Mouse (Mus musculus): ENCODE data around the gene Parp16.
"Not testable (repeated sequence)": the region's sequence is repeated elsewhere in the genome, so short reads cannot be mapped to it uniquely, and the experiment has no call there.

The Parp16 gene

DNA sequence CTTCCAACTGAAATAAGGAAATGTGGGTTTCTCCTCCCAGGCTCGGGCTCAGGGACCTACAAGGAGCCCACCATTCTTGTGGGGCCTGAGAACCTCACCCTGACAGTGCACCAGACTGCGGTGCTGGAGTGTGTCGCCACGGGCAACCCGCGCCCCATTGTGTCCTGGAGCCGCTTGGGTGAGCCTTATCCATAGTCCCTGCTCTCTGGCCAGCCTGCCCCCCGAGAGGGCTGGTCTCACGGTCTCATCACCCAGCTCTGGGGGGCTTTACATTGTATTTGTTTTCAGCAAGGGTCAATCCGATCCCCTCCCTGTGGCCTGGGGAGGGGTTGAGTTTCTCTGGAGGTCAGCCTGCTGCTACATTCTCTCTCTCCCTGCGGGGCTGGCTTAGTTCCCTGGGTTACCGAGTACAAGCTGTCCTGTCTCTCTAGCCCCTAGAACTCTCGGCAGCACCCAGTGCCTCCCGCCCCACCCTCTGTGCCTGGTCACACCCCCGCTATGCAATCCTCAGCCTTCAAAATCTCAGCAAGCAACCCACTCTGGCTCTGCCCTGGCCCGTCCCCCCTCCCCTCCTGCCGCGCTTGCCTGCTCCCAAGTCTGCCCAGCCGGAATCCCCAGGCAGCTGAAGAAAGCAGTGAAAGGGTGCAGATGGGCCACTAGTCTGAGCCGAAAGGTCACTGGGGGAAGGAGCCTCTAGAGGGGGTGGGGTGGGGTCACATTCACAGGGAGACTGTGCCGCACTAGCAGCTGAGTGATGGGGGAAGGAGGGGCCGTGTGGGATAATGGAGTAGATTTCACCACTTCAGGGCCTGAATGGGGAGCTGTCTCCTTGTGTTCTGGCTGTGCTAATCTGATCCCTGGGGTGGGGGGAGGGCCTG lies 16.6 kb upstream of the Parp16 start:
- peak in 1 of 2 experiments; percentile 25 for DNase-seq (ENCODE audit: low spot score in 2 of 2)

DNA sequence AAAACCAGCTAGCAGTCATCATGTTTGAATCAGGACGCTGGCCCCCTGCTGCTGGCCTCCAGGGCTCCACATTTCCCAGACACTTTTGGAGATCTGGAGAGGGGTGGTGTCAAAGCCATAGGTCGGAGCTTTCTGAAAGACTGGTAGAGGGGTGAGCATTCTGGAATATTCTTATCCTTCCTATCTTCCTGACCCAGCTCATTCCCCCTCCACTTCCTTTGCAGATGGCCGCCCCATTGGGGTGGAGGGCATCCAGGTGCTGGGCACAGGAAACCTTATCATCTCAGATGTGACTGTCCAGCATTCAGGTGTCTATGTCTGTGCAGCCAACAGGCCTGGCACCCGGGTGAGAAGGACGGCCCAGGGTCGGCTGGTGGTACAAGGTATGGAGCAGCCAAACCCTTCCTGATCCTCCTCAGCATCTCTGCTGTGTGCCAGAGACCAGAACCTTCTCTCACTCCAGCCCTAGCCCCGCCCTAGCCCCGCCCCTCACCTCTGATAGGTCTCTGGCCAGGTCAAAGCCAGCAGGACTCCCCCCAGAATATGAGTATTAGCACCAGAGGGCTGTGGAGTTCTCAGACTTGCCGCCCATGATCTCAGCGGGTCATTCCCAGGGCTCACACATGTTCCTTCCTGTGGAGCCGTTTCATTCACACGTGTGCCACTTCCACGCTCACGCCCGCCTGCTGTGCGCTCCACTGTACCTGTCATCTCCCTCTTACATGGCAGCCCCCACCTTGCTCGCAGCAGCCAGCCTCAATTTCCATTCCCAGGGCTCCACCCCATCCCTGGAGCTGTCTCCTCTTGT lies 15.1 kb upstream of the Parp16 start:
- no peak for DNase-seq (ENCODE audit: low spot score in 2 of 2)

DNA sequence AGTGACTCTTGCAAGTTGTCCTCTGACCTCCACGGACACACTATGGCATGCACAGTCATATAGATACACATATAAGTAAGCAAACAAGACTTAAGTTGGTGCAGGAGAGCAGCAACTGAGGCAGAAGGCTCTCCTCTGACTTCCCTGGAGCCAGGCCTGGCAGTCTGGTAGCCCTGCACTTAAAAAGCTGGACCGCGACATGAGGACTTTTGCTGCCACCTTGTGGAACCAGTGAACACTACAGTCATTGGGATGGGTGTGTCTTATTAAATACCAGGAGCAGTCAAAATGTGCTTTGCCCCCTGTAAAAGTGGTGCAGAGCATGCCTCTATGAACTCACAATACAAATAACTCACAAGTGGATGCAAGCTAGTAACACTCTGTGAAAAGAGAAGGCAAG lies 6.6 kb upstream of the Parp16 start:
- peak; percentile 80 to 91 for DNase-seq (ENCODE audit: low spot score in 2 of 2)

DNA sequence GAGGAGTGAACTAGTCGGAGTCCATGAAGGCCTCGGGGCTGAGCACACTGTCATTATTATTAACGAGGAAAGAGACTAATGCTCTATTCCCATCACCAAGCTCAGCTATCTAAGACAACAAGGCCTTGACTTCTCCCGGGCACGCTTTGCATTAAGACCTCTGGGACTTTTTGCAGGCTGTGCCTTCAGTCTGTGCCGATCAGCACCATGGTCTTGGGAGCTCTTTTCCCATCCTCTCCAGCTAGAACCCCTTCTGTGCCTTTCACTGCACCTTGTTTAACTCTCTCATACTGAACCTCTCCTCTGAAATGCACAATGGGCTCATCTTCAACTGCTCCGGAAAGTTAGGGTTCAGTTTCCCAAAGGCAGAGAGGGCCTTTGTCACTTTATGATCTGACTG lies 4.8 kb upstream of the Parp16 start:
- no peak for DNase-seq (ENCODE audit: low spot score in 2 of 2)

DNA sequence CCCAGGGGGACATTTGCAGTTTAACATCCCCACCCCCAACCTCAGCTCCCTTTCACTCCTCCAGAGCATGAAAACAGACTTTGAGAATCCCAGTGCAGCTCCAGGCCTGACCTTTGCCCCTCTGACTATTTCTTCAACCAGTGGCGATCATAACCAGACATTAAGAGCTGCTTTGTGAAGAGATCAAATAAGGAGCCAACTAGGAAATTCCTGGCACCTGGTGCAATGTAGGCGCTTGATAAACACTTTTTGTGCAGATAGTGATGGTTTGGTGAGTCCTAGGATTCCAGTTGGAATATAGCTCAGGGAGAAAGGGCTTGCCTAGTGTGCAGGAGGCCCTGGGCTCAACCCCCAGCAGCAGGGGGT lies 3.8 kb upstream of the Parp16 start:
- DNase-seq (ENCODE audit: low spot score in 2 of 2), result no peak

DNA sequence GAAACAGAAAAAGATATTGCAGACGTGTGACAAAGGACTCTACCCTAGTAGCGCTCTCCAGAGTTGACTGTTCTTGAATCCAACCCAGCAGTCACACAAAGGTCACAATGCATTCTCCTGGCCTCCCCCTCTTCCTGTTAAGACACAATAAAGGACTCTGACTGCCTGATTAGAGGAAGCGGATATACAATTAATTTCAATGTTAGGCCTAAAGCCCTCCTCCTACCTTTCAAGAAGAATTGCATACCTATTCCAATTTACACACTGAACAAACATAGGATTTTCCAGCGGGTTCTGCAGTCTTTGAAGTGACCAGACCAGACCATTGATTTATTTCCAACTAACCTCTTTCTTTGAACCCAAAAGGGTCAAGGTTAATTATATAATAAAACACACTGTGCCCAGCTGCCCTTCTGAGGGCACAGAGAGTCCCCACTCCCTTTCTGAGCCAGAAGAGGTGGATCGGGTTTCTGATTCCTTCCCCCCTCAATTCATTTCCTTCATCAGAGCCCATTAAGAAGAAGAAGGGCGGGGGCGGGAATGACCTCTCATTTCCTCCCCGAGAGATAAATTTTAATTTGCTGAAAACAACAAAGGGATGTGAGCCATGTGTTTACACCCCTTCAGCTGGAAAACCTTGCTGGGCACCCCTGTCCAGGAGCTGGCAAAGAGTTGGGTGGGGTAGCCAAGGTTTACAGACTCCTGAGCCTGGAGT lies 3.2 kb upstream of the Parp16 start:
- DNase-seq (ENCODE audit: low spot score in 2 of 2), result no peak

DNA sequence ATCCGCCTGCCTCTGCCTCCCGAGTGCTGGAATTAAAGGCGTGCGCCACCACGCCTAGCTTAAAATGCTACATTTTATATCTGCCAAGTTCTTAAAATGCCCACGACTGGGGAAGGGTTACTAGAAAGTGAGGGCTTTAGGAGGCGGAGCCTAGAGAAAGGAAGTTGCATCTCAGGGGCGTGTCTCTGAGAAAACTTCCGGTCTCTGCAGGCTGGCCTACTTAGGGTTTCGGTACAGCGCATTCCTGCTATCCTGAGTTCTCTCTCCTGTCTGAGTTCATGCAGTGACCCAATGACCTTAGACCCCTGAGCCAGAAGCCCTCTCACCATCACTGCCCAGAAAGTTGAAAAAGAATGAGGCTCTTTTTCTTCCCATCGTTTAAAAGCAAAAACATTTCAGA lies 1.9 kb upstream of the Parp16 start:
- DNase-seq (ENCODE audit: low spot score in 2 of 2), result no peak

DNA sequence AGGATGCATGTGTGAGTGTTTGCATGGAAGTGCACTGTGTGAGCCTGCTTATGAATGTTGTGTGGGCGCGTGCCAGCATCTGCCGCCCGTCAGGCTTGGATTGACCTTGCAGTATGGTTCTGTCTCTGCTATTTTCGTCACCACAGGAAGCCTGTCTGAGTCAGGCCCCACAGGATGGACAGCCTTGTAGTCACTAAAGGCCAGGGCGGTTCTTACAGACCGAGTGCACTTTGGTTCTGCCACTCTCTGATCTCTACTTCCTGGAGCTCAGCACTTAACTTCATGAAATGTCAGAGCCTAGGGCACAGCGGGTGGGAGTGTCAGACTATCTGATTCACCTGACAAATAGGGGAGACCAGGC lies 448 bp downstream of the Parp16 start:
- peak in 1 of 2 experiments; percentile 19 for DNase-seq (ENCODE audit: low spot score in 2 of 2)

DNA sequence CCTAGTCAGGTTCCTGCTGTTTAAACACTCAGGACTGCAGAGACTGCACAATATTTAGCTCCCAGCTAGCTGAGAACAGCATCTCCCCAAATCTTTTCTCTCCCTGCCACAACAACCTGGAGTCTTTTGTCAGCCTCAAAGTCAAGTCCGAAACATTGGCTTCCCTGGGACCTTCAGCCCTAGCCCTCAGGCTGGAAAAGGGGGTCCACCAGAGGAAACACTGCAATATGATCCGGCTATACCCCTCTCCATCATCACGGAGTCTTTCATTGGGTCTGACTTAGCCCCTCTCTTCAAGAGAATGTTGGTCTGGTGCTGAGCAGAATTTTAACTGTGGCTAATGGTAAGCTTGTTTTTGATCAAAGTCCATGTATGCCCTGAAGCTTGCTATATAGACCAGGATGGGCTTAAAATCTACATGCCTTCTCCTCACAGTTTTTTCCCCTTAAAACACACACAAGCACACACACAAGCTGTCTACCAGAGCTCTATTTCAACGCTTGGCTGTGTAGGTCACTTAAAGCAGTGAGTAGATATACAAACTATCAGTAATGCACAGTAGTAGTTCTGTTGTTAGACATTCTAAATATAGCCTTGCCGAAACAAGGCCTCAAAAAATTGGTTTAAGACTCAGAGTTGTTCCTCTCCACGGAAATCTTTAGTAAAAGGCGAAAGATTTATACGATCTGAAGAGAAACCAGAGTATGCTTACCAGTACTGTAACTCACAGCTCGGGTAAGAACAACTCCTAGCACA lies 1.0 kb downstream of the Parp16 start:
- no peak for DNase-seq (ENCODE audit: low spot score in 2 of 2)

DNA sequence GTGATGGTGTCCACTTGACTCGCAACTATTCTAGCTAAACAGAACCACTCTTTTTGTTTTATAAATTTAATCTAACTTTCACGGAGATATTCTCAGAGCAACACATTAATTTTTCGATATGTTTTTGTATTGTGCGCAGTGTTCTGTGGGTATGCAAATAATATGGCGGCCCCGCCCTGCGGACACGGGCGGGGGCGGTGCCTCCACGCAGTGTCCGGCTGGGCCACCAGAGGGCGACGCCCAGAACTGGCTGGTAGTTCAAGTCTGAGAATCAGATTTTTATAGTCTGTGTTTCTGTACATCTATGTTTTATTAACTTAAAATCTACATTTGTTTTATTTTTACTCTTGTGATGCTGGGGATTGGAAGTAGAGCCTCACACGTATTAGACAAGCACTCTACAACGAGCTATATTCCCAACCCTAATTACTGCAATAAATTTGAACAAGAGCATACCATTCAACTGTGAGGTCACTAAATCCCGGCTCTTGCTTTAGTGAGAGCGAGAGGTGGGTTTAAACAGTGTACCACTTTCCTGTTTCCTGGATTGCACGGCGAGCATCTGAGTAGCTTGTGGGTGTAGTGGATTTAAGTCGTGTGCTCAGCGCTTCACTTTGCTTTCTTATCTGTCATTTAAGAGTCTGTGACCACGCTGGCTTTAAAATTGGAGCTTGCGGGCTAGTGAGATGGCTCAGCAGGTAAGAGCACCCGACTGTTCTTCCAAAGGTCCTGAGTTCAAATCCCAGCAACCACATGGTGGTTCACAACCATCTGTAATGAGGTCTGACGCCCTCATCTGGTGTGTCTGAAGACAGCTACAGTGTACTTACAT lies 1.8 kb downstream of the Parp16 start:
- peak; percentile 92 to 96 for DNase-seq (ENCODE audit: low spot score in 2 of 2)

DNA sequence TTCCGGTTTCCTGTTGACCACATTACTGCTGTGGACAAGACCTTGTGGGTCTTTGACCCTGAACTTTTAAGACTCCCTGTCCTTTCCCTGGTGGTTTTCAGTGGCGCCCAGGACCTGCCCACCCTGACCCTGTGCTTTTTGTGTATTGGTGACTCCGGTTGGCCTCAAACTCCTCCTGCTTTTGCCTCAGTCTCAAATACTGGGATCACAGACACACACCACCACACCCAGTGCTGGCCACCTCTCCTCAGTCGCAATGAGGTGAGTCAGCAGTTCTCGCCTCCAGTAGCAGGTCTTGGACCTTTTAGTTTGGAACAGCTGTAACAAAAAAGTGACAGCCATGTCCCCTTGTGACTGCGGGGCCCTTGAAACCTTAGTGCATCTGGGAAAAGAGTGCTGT lies 2.7 kb downstream of the Parp16 start:
- no peak for DNase-seq (ENCODE audit: low spot score in 2 of 2)

DNA sequence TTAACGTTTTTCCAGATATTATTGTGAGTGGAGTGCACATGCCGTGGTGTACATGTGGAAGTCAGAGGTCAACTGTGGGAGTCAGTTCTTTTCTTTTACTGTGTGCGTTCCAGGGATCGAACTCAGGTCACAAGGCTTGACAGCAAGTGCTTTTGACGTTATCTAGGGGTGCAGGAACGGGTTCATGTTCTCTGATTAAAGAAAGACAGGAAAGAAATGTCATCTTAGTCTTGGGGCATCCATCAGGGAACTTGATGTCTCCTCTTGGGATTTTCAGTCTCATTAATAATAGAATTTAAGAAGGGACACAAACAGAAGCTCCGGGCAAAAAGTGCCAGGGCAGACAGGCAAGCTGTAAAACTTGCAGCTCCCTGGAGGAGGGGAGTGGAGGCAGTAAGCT lies 4.6 kb downstream of the Parp16 start:
- no peak for DNase-seq (ENCODE audit: low spot score in 2 of 2)

DNA sequence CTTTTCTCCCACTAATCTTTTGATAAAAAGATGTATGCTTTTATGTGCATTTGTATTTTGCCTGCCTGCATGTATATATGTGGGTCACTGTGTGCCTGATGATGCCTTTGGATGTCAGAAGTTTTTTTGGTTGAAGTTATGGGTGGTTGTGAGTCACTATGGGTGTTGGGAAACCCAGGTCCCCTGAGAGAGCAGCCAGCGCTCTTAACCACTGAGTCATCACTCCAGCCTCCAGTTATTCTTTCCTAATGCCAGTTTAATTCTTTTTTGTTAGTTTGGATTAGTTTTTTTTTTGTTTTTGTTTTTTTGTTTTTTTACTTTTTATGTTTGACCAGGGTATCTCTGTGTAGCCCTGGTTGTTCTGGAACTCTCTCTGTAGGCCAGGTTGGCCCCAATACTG lies 5.5 kb downstream of the Parp16 start:
- no peak for DNase-seq (ENCODE audit: low spot score in 2 of 2)

DNA sequence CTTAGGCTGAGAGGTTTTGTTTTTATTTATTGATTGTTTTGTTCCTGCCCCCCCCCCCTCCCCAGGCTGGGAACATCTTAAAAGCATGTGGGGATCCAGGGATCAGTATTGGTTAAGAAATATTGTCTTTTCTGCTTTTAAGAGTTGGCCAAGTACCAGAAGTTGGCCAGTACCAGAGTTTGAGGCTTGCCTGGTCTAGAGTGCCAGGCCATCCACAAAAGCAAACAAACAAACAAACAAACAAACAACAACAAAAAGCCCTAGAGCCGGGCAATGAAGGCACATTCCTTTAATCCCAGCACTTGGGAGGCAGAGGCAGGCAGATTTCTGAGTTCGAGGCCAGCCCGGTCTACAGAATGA lies 5.8 kb downstream of the Parp16 start:
- DNase-seq (ENCODE audit: low spot score in 2 of 2), result no peak

DNA sequence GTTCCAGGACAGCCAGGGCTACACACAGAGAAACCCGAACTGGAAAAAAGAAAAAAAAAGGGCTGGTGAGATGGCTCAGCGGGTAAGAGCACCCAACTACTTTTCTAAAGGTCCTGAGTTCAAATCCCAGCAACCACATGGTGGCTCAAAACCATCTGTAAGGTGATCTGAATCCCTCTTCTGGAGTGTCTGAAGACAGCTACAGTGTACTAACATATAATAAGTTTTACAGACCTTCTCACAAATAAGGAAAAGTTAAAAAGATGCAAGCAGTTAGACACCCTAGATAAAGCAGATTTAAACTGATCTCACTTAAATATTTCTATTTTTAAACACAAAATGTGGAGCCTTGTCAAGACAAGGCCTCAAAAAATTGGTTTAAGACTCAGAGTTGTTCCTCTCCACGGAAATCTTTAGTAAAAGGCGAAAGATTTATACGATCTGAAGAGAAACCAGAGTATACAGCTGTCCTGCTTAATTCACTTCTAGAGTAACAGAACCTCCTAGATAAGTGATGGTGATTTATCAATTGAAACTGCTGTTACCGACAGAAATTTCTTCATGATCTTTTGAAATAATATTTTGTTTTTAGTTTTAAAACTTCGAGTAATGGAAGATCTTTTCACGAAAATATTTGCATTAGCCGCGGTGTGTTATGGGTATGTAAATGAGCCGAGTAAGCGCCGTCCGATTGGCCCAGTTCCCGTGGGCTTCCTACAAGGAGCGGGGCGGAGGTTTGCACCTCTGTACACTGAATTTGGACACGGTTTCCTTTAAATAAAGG lies 6.4 kb downstream of the Parp16 start:
- peak; percentile 77 to 86 for DNase-seq (ENCODE audit: low spot score in 2 of 2)

DNA sequence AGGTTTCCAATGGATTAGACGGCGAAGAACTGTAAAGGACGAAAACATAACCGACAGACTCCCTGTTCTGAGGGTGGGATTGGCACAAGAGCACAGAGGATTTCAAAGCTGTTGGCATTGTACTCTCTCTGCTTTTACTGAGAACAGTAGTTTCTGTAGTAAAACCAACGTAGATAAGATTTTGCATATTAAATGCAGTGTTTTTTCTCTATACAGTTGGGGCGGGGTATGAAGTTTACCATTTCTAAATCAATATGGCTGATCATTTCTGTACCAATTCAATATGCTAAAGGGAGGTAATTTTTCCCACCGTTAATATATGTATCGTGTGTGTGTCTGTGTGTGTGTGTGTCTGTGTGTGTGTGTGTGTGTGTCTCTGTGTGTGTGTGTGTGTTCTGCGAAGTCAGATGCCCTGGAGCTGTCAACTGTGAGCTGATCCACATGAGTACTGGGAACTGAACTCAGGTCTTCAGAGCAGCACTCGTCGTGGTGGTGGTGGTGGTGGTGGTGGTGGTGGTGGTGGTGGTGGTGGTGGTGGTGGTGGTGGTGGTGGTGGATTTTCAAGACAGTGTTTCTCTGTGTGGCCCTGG lies 7.1 kb downstream of the Parp16 start:
- DNase-seq (ENCODE audit: low spot score in 2 of 2), result no peak

DNA sequence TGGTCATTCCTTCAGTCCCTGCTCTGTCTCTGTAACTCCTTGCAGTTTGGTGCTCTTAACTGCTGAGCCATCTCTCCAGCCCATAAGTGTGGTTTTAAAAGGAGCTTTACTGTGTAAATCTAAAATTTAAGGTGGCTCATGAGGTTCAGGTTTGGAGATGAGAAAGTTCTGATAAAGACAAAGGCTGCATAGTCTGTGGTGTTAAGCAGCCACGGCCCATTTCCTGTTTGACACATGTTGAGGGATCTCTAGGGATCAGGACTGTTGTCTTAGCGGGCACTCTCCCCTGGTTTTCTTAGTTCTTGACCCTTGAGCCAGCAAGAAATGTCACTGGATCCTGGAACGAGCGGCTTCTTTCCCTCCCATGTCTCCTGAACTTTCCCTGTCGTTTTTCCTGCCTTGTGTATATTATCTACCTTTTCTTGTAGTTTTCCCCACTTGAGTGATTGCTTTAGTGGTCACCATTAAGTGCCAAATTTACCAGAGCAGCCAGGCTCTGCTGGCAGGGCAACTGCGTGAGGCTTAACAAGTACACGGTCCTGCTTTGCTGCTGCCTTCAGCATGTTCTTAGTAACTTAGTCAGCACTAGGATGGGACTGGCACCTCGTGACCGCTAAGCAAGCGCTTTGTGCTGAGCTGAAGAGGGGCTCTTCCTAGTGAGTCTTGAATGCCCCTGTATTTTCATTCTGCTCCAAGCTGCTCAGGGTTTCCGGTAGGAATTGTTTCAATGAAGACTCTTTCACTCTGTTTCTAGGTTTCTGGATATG lies 10.1 kb downstream of the Parp16 start:
- no peak for DNase-seq (ENCODE audit: low spot score in 2 of 2)

DNA sequence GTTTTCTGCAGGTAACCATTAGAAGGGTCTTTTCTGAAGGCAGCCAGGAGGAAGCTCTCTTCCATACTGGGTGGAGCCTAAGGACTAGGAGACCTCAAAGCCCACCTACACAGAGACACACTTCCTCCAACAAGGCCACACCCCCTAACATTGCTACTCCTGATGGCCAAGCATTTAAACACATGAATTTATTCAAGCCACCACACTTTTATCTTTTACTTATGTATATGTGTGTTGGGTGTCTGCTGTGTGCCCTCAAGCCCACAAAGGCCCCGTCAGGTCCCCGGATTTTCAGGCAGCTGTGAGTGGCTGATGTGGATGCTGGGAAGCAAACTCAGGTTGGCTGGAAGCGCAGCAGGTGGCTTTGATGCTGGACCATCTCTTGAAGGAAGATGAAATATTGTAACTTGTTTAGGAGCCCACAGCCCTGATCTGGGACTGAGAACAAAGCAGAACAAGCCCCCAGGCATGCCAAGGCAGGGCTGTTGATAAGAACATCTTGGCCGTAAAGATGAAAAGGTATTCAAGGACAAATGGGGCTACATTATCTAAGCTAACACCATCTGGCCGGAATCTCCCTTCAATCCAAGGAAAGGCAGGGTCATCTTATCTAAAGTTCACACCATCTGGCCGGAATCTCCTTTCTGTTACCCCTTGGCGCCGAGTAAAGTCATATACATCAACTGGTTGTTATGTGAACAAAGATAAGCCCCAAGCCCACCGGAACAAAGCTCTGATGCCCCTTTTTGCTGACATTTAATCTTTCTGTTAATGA lies 12.1 kb downstream of the Parp16 start:
- DNase-seq (ENCODE audit: low spot score in 2 of 2), result not testable (repeated sequence)
